ENCODE assay signal across 8 mouse cellular contexts in genomic region chr14:25587487-25588001, GRCm38 (mm10).
DNase-seq lines count a peak whose midpoint lies in the region; ATAC-seq lines count a peak whose summit lies in the region.

No protein-coding gene starts in this region.

- H3K27ac ChIP-seq in intestine, embryonic 16.5 days (ENCODE audit: low read length): peak overlapping the region; percentile 88
- H3K27ac ChIP-seq in liver, embryonic 13.5 days: peak overlapping the region; percentile 68
- peak overlapping the region; percentile 96 for H3K27ac ChIP-seq in neural tube, embryonic 12.5 days

- DNase-seq in frontal cortex, postnatal 14 days (ENCODE audit: low spot score in 2 of 2): peak; percentile 46 to 56
- DNase-seq in frontal cortex, adult 2 months (ENCODE audit: extremely low spot score in 1 of 2, low spot score in 1 of 2): no peak
- peak; percentile 36 to 47 for DNase-seq in adrenal gland, postnatal 4 days (ENCODE audit: low spot score in 2 of 2)
- DNase-seq in liver, embryonic 13.5 days: no peak
- no peak for DNase-seq in thymus, postnatal 10 days (ENCODE audit: low spot score in 2 of 2)

- peak overlapping the region; percentile 8; the same call in 1 of the 2 replicates for H3K4me2 ChIP-seq in intestine, embryonic 16.5 days (ENCODE audit: low read depth, low read length)
- no peak overlapping the region for H3K4me2 ChIP-seq in liver, embryonic 13.5 days
- H3K4me2 ChIP-seq in neural tube, embryonic 12.5 days (replicated peaks): peak overlapping the region; percentile 46

- H3K9me3 ChIP-seq in intestine, embryonic 16.5 days (ENCODE audit: control insufficient read depth, low read length): no peaks in the 10 kb centered on the region
- no peaks in the 10 kb centered on the region for H3K9me3 ChIP-seq in liver, embryonic 13.5 days (replicated peaks)
- H3K9me3 ChIP-seq in neural tube, embryonic 12.5 days: no peaks in the 10 kb centered on the region

- H3K36me3 ChIP-seq in intestine, embryonic 16.5 days (ENCODE audit: control insufficient read depth, insufficient read depth, low read length): no peaks in the 10 kb centered on the region
- H3K36me3 ChIP-seq in liver, embryonic 13.5 days: peaks cover 6% of the 10 kb centered on the region
- H3K36me3 ChIP-seq in neural tube, embryonic 12.5 days: peaks cover 24% of the 10 kb centered on the region

- peak overlapping the region; percentile 50 for H3K9ac ChIP-seq in intestine, embryonic 16.5 days (ENCODE audit: low read depth, low read length)
- no peak overlapping the region for H3K9ac ChIP-seq in liver, embryonic 13.5 days
- peak overlapping the region; percentile 58 for H3K9ac ChIP-seq in neural tube, embryonic 12.5 days

- WGBS in intestine, embryonic 16.5 days: 9% methylated on average over 6 of the region's 6 CpGs
- 22% methylated on average over 6 of the region's 6 CpGs for WGBS in liver, embryonic 13.5 days (ENCODE audit: insufficient replicate concordance)
- 3% methylated on average over 6 of the region's 6 CpGs for WGBS in neural tube, embryonic 12.5 days

- H3K4me3 ChIP-seq in intestine, embryonic 16.5 days (ENCODE audit: low read length): no peak overlapping the region
- no peak overlapping the region for H3K4me3 ChIP-seq in liver, embryonic 13.5 days (replicated peaks)
- no peak overlapping the region for H3K4me3 ChIP-seq in neural tube, embryonic 12.5 days

- ATAC-seq in granulocyte monocyte progenitor cell, adult 5-6 weeks (replicated peaks; ENCODE audit: poor library complexity, severe bottlenecking): peak; percentile 34
- peak; percentile 66 for ATAC-seq in intestine, embryonic 16.5 days
- ATAC-seq in liver, embryonic 13.5 days (ENCODE audit: low read depth): peak; percentile 33; the same call in 1 of the 2 replicates
- ATAC-seq in neural tube, embryonic 12.5 days (ENCODE audit: low FRiP score, low read depth): peak; percentile 62

- H3K4me1 ChIP-seq in intestine, embryonic 16.5 days (ENCODE audit: control insufficient read depth, insufficient read depth, low read length): peaks cover 61% of the 10 kb centered on the region
- H3K4me1 ChIP-seq in liver, embryonic 13.5 days (replicated peaks): peaks cover 36% of the 10 kb centered on the region
- H3K4me1 ChIP-seq in neural tube, embryonic 12.5 days: peaks cover 81% of the 10 kb centered on the region

- H3K27me3 ChIP-seq in intestine, embryonic 16.5 days (replicated peaks; ENCODE audit: control insufficient read depth, insufficient read depth, low read length): no peaks in the 10 kb centered on the region
- no peaks in the 10 kb centered on the region for H3K27me3 ChIP-seq in liver, embryonic 13.5 days
- no peaks in the 10 kb centered on the region for H3K27me3 ChIP-seq in neural tube, embryonic 12.5 days (replicated peaks)

Comparison
In these comparisons a context has a peak if more than half of its experiments do, and no peak if none do; other contexts are left out.
1. DNase-seq: peak in frontal cortex, postnatal 14 days (2 of 2) and adrenal gland, postnatal 4 days (2 of 2); none in frontal cortex, adult 2 months (0 of 2), liver, embryonic 13.5 days (single experiment) and thymus, postnatal 10 days (0 of 2).
2. Peak in every context shown above with its lines, with median percentiles within 50 percentile points of each other: ATAC-seq and H3K27ac ChIP-seq.